Mouse (Mus musculus) cerebellum, adult (tissue): Measurements from ENCODE around the gene Hmg20b.

Source experiments
- ATAC-seq: cut with Nextera tagmentation; 2 replicates; pipeline ENCODE4 v1.9.2; 2017; ENCODE audit warnings: mild to moderate bottlenecking, moderate library complexity, mixed read lengths; ENCODE audit not compliant: insufficient number of reproducible peaks, low FRiP score, low TSS enrichment

Gene Hmg20b

GRCm38 (mm10) chr10:81350351-81351063 lies at the start of gene Hmg20b:
Hmg20b (minus strand) TSS chr10:81350480.
- peak; percentile 96 for ATAC-seq

- ATAC-seq = no peak
Measured at GRCm38 (mm10) chr10:81399798-81400308, 49.6 kb upstream of the Hmg20b start.

GRCm38 (mm10) chr10:81399296-81399695 lies 49.0 kb upstream of the Hmg20b start:
- ATAC-seq = no peak

- no peak for ATAC-seq
Measured at GRCm38 (mm10) chr10:81396749-81397148, 46.5 kb upstream of the Hmg20b start.

DNA sequence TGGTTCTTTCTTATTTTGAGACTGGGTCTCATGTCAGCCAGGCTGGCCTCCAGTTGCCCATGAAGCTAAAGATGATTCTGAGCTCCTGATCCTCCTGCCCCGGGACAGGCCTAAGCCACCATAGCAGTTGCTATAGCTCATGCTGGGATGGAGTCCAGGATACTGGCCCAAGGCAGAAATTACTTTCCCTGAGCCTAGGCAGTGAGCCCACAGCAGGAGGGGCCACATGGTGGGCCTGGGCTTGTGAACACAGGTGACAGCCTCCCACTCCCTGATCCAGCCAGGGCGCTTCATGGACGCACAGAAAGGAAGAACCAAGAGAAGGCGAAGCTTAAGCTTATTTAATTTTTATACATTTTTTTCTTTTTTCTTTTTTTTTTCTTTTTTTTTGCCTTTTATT lies 45.6 kb upstream of the Hmg20b start:
- ATAC-seq = no peak

GRCm38 (mm10) chr10:81395127-81395526 lies 44.8 kb upstream of the Hmg20b start:
- ATAC-seq = no peak

GRCm38 (mm10) chr10:81393456-81394063 lies 43.3 kb upstream of the Hmg20b start:
- ATAC-seq = no peak

DNA sequence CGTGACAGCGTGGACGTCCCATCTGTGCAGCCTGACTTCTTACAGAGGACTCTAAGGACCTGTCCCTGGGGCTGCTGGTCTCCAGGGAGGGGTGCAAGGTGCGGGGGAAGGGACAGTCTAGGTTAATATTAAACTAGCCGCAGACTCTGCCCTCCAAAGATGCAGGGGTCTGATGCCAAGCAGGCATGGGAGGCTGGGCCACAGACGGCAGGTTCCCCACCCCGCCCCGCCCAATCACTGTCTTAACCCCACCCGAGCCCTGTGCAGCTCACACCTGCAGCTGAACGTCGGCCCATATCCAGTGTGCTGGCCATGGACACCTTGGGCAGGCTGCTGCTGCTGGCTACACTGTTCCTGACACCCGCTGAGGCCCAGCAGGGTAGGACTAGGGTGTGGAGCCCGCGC lies 42.5 kb upstream of the Hmg20b start, which contains the start of gene Smim24:
Smim24 (plus strand) TSS at position 271 of the 405 bp plus-strand sequence.
- no peak for ATAC-seq

DNA sequence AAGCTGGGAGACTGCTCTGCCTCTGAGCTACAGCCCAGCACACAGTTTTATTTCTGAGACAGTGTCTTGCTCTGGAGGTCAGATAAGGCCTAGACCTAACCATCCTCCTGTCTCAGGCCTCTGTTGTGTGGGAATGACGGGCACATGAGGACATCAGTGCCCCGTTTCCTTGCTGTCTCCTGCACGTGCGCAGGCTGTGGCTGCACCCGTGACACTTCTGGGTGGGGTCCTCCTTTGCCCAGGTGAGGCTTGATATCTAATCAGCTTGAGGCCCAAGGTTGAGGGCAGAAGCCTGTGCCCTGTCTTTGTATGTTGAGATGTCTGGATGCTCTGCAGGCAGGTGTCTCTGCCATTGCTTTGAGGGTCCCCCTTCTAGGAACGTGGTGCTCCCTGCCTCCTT lies 42.0 kb upstream of the Hmg20b start:
- ATAC-seq = no peak

DNA sequence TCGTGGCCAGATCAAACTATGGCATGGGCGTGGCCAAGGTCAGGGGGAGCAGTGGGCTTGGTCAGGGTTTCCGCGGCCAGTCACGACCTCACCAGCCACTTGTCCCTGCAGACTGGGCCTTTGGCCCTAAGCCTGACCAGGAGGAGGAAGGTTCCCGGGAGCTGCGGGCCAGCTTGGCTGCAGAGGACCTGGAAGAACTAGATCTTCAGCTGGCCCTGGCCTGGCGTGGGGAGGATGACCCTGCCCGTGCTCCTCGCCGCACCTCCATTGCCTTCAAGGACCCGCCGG lies 40.3 kb upstream of the Hmg20b start:
- no peak for ATAC-seq

DNA sequence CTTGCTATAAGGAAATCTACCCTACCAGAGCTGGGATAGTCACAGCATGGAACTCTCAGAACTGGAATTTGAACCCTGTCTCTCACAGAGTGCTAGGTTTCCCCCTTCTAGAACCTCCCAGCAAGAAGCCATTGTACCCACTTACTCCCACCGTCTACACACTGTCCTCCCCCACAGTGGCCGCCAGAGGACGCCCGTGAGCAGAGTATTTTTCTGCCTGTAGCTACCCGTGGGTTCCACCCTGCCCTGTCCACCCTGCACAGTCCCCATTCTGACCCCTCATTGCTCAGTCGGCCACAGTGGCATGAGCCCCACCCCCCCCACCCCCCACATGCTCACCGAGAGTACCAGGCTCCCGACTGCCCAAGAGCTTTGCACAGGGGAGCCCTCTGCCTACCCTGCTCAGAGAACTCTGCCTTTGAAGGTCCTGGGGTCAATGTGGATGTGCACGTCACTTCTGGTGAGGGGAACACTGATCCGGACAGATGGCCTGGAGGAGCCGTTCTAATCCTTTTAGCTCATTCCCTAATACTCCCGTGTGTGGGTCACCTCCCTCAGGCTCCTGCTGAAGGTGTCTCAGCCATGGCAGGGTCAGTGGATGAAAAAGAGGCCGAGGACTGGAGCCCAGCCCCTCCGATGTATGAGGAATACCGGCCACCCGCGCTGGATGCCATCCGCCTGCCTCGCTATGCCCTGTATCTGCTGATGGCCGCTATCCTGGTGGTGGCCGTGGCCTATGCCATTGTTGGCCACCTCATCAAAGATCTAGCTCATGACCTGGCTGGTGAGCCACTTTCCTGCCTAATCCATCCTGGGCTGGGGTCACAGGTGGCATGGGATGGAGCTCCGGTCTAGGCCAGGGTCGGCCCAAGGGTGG lies 39.8 kb upstream of the Hmg20b start:
- no peak for ATAC-seq

DNA sequence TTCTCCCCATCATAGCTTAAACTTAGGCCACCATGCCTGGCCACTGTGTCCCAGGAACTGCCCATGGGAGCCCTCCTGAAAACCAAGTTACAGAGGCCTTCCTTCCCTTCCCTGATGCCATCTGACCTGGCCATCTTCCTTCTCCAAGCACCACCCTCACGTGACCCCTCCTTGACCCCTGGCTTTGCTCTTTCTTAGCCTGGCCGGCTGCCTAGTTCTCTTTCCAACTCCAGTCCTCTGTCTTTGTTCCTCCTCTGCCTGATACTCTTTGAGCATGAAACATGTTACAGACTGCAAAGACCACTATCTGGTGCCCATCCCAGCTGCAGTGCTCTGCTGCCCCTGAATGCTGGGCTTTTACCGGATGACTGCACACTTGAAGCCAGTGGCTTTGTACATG lies 39.1 kb upstream of the Hmg20b start:
- no peak for ATAC-seq

GRCm38 (mm10) chr10:81388505-81389055 lies 38.3 kb upstream of the Hmg20b start, which contains the start of gene Gm48552:
Gm48552 (plus strand) TSS chr10:81389005.
- ATAC-seq = no peak

GRCm38 (mm10) chr10:81387716-81388115 lies 37.4 kb upstream of the Hmg20b start:
- ATAC-seq = no peak

DNA sequence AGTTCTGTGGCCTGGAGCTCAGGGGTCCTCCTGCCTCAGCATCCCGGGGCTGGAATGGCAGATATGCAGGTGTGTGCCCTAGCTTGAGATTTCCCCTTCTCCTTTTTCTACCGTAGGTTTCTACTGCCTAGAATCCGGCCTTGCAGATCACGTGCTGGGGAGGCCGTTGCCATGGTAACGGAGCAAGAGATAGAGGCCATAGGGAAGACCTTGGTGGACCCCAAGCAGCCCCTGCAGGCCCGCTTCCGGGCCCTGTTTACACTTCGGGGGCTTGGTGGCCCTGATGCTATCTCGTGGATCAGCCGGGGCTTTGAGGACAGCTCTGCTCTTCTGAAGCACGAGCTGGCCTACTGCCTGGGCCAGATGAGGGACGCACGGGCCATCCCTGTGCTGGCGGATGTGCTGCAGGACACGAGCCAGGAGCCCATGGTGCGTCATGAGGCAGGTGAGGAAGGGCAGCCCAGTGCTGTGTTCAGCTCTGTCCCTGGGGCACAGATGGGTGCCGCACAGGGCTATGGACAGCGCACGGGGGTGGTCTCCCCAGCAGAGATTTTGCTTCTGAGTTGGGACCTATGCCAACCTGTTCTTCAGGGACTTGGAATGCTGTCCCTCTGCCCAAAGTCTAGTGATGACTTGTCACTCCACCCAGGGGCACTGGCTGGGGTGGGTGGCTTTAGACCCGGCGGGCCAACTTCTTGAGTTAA lies 35.5 kb upstream of the Hmg20b start:
- ATAC-seq = no peak

DNA sequence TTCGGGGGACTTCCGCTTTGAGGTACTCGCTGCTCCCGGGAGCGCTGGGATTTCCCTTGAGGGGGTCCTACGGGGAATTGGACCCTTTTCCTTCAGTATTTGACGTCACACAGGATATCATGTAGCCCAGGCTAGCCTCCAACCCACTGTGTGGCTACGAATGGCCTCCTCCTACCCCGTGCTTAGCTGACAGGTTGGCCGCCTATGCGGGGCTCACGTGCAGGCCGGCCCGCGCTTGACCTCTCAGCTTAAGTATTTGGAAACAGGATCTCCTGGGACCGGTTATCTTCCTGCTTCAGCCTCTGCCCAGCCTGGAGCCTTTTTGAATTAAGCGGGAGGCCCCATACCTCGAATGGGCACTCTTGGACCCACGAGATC lies 34.3 kb upstream of the Hmg20b start:
- ATAC-seq = no peak

DNA sequence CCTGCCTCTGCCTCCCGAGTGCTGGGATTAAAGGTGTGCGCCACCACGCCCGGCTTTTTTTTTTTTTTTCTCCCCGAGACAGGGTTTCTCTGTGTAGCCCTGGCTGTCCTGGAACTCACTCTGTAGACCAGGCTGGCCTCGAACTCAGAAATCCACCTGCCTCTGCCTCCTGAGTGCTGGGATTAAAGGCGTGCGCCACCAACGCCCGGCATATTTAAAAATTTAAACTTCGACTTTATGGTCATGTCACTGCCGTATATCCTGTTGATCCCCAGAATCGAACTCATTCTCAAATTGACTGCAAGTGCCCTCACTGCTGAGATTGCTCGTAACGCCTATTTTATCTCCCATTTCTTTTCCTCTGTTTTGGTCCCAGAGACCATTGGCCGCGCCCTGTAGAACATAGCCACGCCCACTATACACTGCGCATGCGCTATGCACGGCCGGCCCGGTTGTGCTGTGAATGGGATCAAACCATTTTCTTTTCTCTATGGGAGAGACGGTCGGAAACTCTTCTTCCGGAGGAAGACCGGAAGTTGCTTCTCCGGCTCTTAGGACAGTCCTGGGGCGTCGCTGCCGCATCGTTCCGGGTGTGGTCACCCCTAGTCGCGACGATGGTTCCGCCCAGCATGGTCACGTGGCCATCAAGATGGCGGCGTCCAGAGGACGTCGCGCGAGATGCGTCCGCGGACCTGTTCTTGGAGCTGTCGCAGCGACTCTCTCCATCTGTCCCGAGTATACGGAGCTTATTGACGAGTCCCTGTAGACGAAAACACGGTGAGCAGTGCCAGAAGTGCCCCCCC lies 33.7 kb upstream of the Hmg20b start, which contains the start of the genes Dohh and Gm48551:
Dohh (plus strand) TSS at position 627 of the 803 bp plus-strand sequence.
Gm48551 (plus strand) TSS at position 665 of the 803 bp plus-strand sequence.
- peak; percentile 94 for ATAC-seq

DNA sequence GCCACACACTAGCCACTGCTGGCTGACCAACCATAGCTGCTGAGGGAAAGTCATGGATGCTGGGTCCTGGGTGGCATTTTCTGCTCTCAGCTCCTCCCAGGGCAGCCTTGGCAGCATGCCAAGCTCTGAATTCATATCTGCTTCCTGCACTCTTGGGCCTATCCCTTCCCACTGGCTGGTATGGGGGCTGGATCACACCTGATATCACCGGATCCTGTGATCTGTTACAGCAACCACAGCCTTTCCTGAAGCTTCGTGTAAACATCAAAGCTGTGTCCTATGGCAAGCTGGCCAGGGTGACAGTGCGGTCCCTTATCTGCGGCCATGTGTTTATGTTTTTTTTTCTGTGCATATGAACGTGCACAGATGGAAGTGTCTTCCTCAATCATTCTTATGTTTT lies 31.8 kb upstream of the Hmg20b start:
- no peak for ATAC-seq

- no peak for ATAC-seq
Measured at GRCm38 (mm10) chr10:81379809-81380378, 29.6 kb upstream of the Hmg20b start.
